Mouse (Mus musculus) left cerebral cortex, adult 2 months (tissue): ENCODE results near the gene Lst1. TPM values are rescaled to one million over a fixed set of nuclear protein-coding genes. Genes with fewer than 3 reads are reported as not detected.
"Not testable (repeated sequence)": the region's sequence is repeated elsewhere in the genome, so short reads cannot be mapped to it uniquely, and the experiment has no call there.

Source experiments
- DNase-seq, 2 experiments: peaks; one replicate each; pipeline ENCODE4 v3.0.0; 2021 to 2022; ENCODE audit warnings: low spot score in 2 of 2, mixed read lengths in 1 of 2; ENCODE audit errors: extremely low spot score in 1 of 2
- H3K27ac ChIP-seq: fragments of 200-600 bp; 2 replicates; pipeline ENCODE4 v1.8.1; 2022
- H3K4me3 ChIP-seq: fragments of 200-600 bp; 2 replicates; pipeline ENCODE4 v1.8.1; 2022
- CTCF ChIP-seq: fragments of 200-600 bp; IDR thresholded peaks from 2 replicates; pipeline ENCODE4 v1.8.1; 2022; ENCODE audit warnings: antibody characterized with exemption, mild to moderate bottlenecking, moderate library complexity
- intact Hi-C: fragments of 180-260 bp; cut with DNase I; formaldehyde crosslinking; loops from one replicate; pipeline ENCODE4 v1.15.1; 2025
- long read RNA-seq, 2 experiments: library from polyadenylated mRNA; stranded (forward); transcript quantifications; one replicate each; pipeline ENCODE4 v2.0.0; 2021; ENCODE audit warnings: borderline mapping rate in 2 of 2
- total RNA-seq, 2 experiments: library from RNA; stranded (reverse); gene quantifications; 2 replicates each; pipeline ENCODE4 v1.2.3; 2021

The Lst1 gene
- total RNA-seq = 1 to 10 TPM; 6.4 to 7.4 TPM
- long read RNA-seq, experiment 1 = 0 reads
- long read RNA-seq, experiment 2, partial matches to known transcripts = 1 of 1 reads
- long read RNA-seq, experiment 2, other reads (novel, unspliced or antisense) = 0 of 1 reads

- intact Hi-C loops = no loop called here
- no peak for TF ChIP-seq CTCF
- Histone ChIP-seq H3K27ac (no peak within 1 kb of the TSS), H3K4me3 (no peak within 1 kb of the TSS)
- no peak for DNase-seq
Observed at GRCm38 (mm10) chr17:35187959-35188610, at the start of gene Lst1. Gene Lst1 (minus strand): TSS chr17:35188439.

- peak overlapping the region; percentile 68 for H3K4me3 ChIP-seq
- peak overlapping the region; percentile 96 for H3K27ac ChIP-seq
Observed at GRCm38 (mm10) chr17:35237504-35237903, 49.3 kb upstream of the Lst1 start.

GRCm38 (mm10) chr17:35236996-35237395, 48.8 kb upstream of the Lst1 start:
- no peak for DNase-seq
- intact Hi-C loops = loop anchor here (1.0 to 10.0 kb wide), 4 partner anchors 71 to 385 kb away; partner anchors contain the start of genes Csnk2b, Gpank1, Nelfe and Sapcd1
- no peak for TF ChIP-seq CTCF
- H3K4me3 ChIP-seq = peak overlapping the region; percentile 68
- peak overlapping the region; percentile 96 for H3K27ac ChIP-seq

More at GRCm38 (mm10) chr17:35237504-35237903, 49.3 kb upstream of the Lst1 start:
- DNase-seq = no peak
- TF ChIP-seq CTCF = no peak
- intact Hi-C loops = loop anchor here (5.0 to 10.0 kb wide), 3 partner anchors 115 to 385 kb away; partner anchors contain the start of genes Csnk2b, Gpank1, Nelfe and Sapcd1

- intact Hi-C loops = loop anchor here (1.0 to 10.0 kb wide), 4 partner anchors 70 to 384 kb away; partner anchors contain the start of genes Csnk2b, Gpank1, Nelfe and Sapcd1
- peak overlapping the region; percentile 96 for H3K27ac ChIP-seq
- peak overlapping the region; percentile 68 for H3K4me3 ChIP-seq
- DNase-seq = peak; percentile 98 to 100
- no peak; the same call in none of the 2 replicates for TF ChIP-seq CTCF
Observed at GRCm38 (mm10) chr17:35236390-35236746, 48.1 kb upstream of the Lst1 start.

GRCm38 (mm10) chr17:35235614-35236389, 47.6 kb upstream of the Lst1 start, which contains the start of gene Nfkbil1:
Gene Nfkbil1 (minus strand): TSS chr17:35235792.
- H3K4me3 ChIP-seq = peak within 1 kb of the TSS; percentile 68
- intact Hi-C loops = loop anchor here (1.0 to 10.0 kb wide), 5 partner anchors 70 to 384 kb away; partner anchors contain the start of genes Bag6, Csnk2b, Gpank1 and Nelfe
- peak; percentile 86 to 88 for DNase-seq

GRCm38 (mm10) chr17:35234903-35235302, 46.7 kb upstream of the Lst1 start:
- DNase-seq = no peak
- Histone ChIP-seq H3K27ac (peak overlapping the region; percentile 96), H3K4me3 (peak overlapping the region; percentile 68)
- intact Hi-C loops = loop anchor here (1.0 to 10.0 kb wide), 5 partner anchors 100 to 383 kb away; partner anchors contain the start of genes Bag6, Csnk2b, Gpank1 and Nelfe
- TF ChIP-seq CTCF = no peak; the same call in 1 of the 2 replicates

More at GRCm38 (mm10) chr17:35235614-35236389, 47.6 kb upstream of the Lst1 start, which contains the start of gene Nfkbil1:
- no peak for TF ChIP-seq CTCF
- peak within 1 kb of the TSS; percentile 96 for H3K27ac ChIP-seq

- not testable (repeated sequence) for DNase-seq, H3K4me3 ChIP-seq, H3K27ac ChIP-seq
- intact Hi-C loops = loop anchor here (5.0 to 10.0 kb wide), 2 partner anchors 209 to 342 kb away; partner anchors contain the start of gene Sapcd1
Observed at GRCm38 (mm10) chr17:35234090-35234489, 45.9 kb upstream of the Lst1 start.

GRCm38 (mm10) chr17:35233114-35233980, 45.1 kb upstream of the Lst1 start, which contains the start of gene Atp6v1g2:
Gene Atp6v1g2 (plus strand): TSS chr17:35233660.
- intact Hi-C loops = loop anchor here (5.0 to 10.0 kb wide), 2 partner anchors 209 to 341 kb away; partner anchors contain the start of gene Sapcd1
- TF ChIP-seq CTCF = no peak
- Histone ChIP-seq H3K27ac (peak within 1 kb of the TSS; percentile 96), H3K4me3 (peak within 1 kb of the TSS; percentile 68)
- DNase-seq = no peak

- intact Hi-C loops = loop anchor here (1.0 to 10.0 kb wide), 4 partner anchors 54 to 340 kb away; partner anchors contain the start of gene Sapcd1
- no peak overlapping the region for H3K4me3 ChIP-seq
- DNase-seq = no peak
- H3K27ac ChIP-seq = peak overlapping the region; percentile 0; the same call in 1 of the 2 replicates
- TF ChIP-seq CTCF = no peak
Observed at GRCm38 (mm10) chr17:35232659-35233058, 44.4 kb upstream of the Lst1 start.

GRCm38 (mm10) chr17:35232043-35232442, 43.8 kb upstream of the Lst1 start:
- no peak overlapping the region for H3K4me3 ChIP-seq
- TF ChIP-seq CTCF = peak; percentile 92

More at GRCm38 (mm10) chr17:35232043-35232442, 43.8 kb upstream of the Lst1 start:
- H3K27ac ChIP-seq = peak overlapping the region; percentile 0; the same call in 1 of the 2 replicates
- intact Hi-C loops = loop anchor here (1.0 to 10.0 kb wide), 4 partner anchors 54 to 340 kb away; partner anchors contain the start of gene Sapcd1
- DNase-seq = peak; percentile 79 to 87
